Mouse (Mus musculus): ENCODE results near the gene Ube2e3.

GRCm38 (mm10) chr2:78905916-78906315 is 38.0 kb downstream of the Ube2e3 start:
- no peak for TF ChIP-seq GATA1 (IDR thresholded peaks at IDR 0.05; ENCODE audit: borderline replicate concordance, low read length)
- no peak for TF ChIP-seq FLI1 (IDR thresholded peaks at IDR 0.05; ENCODE audit: low read length)

Data from megakaryocyte, embryonic 14.5 days (primary cell).